Mouse (Mus musculus): ENCODE measurements around the gene Tnfsf18.
A peak's percentile ranks its signal among the peaks of the same experiment; 100 is the strongest.

The Tnfsf18 gene

GRCm38 (mm10) chr1:161494343-161494742 is at the start of gene Tnfsf18:
Gene Tnfsf18, plus strand, starts transcription at chr1:161494655.
- no peak for DNase-seq (ENCODE audit: low spot score in 2 of 2)

GRCm38 (mm10) chr1:161444858-161445257 is 49.6 kb upstream of the Tnfsf18 start:
- no peak for DNase-seq (ENCODE audit: low spot score in 2 of 2)

GRCm38 (mm10) chr1:161451683-161452245 is 42.7 kb upstream of the Tnfsf18 start:
- no peak for DNase-seq (ENCODE audit: low spot score in 2 of 2)

- DNase-seq (ENCODE audit: low spot score in 2 of 2): no peak
Measured at GRCm38 (mm10) chr1:161452250-161452649, 42.2 kb upstream of the Tnfsf18 start.

GRCm38 (mm10) chr1:161463388-161464085 is 30.9 kb upstream of the Tnfsf18 start:
- no peak for DNase-seq (ENCODE audit: low spot score in 2 of 2)

GRCm38 (mm10) chr1:161477221-161477620 is 17.2 kb upstream of the Tnfsf18 start:
- no peak for DNase-seq (ENCODE audit: low spot score in 2 of 2)

- DNase-seq (ENCODE audit: low spot score in 2 of 2): peak; percentile 29 to 51
Measured at GRCm38 (mm10) chr1:161479854-161480253, 14.6 kb upstream of the Tnfsf18 start.

- DNase-seq (ENCODE audit: low spot score in 2 of 2): peak; percentile 17 to 28
Measured at GRCm38 (mm10) chr1:161482211-161482610, 12.2 kb upstream of the Tnfsf18 start.

- no peak for DNase-seq (ENCODE audit: low spot score in 2 of 2)
Measured at GRCm38 (mm10) chr1:161487069-161487468, 7.4 kb upstream of the Tnfsf18 start.

GRCm38 (mm10) chr1:161491766-161492165 is 2.7 kb upstream of the Tnfsf18 start:
- no peak for DNase-seq (ENCODE audit: low spot score in 2 of 2)

- no peak for DNase-seq (ENCODE audit: low spot score in 2 of 2)
Measured at GRCm38 (mm10) chr1:161496866-161497645, 2.6 kb downstream of the Tnfsf18 start.

GRCm38 (mm10) chr1:161500114-161500810 is 5.8 kb downstream of the Tnfsf18 start:
- peak in 1 of 2 experiments; percentile 61 for DNase-seq (ENCODE audit: low spot score in 2 of 2)

- peak in 1 of 2 experiments; percentile 46 for DNase-seq (ENCODE audit: low spot score in 2 of 2)
Measured at GRCm38 (mm10) chr1:161500811-161501146, 6.3 kb downstream of the Tnfsf18 start.

- DNase-seq (ENCODE audit: low spot score in 2 of 2): no peak
Measured at GRCm38 (mm10) chr1:161506317-161506716, 11.9 kb downstream of the Tnfsf18 start.

- DNase-seq (ENCODE audit: low spot score in 2 of 2): no peak
Measured at GRCm38 (mm10) chr1:161507623-161508047, 13.2 kb downstream of the Tnfsf18 start.

GRCm38 (mm10) chr1:161517355-161517754 is 22.9 kb downstream of the Tnfsf18 start:
- DNase-seq (ENCODE audit: low spot score in 2 of 2): no peak

GRCm38 (mm10) chr1:161520223-161520622 is 25.8 kb downstream of the Tnfsf18 start:
- no peak for DNase-seq (ENCODE audit: low spot score in 2 of 2)

- DNase-seq (ENCODE audit: low spot score in 2 of 2): no peak
Measured at GRCm38 (mm10) chr1:161528173-161528572, 33.7 kb downstream of the Tnfsf18 start.

GRCm38 (mm10) chr1:161550596-161551095 is 56.2 kb downstream of the Tnfsf18 start:
- DNase-seq (ENCODE audit: low spot score in 2 of 2): no peak

- DNase-seq (ENCODE audit: low spot score in 2 of 2): no peak
Measured at GRCm38 (mm10) chr1:161552098-161552497, 57.6 kb downstream of the Tnfsf18 start.
